In genomic region chr11:18122616-18123015, GRCm38 (mm10) we compare ENCODE assay signal across 19 mouse cellular contexts.
DNase-seq lines count a peak whose midpoint lies in the region; ATAC-seq and TF ChIP-seq lines count a peak whose summit lies in the region.
"Had no signal": no experiment of that assay in that cellular context is flagged by ENCODE, and none has a peak within 500 bp of the region (broad histone marks: within the 10 kb centered on the region; RNA-seq: fewer than 3 reads in every experiment).

No protein-coding gene starts in this region.

- H3K27me3 ChIP-seq in forebrain, embryonic 15.5 days = no peaks in the 10 kb centered on the region
- H3K27me3 ChIP-seq in forebrain, embryonic 11.5 days (ENCODE audit: control insufficient read depth, insufficient read depth, low read length) = no peaks in the 10 kb centered on the region
- H3K27me3 ChIP-seq: embryonic facial prominence, embryonic 13.5 days; forebrain, embryonic 12.5 days had no signal

- WGBS in forebrain, embryonic 15.5 days = 65% methylated on average over 2 of the region's 2 CpGs
- WGBS in forebrain, embryonic 11.5 days = 69% methylated on average over 2 of the region's 2 CpGs

- H3K4me1 ChIP-seq in forebrain, embryonic 15.5 days = peaks cover 3% of the 10 kb centered on the region; the same call in 1 of the 2 replicates
- no peaks in the 10 kb centered on the region for H3K4me1 ChIP-seq in forebrain, embryonic 11.5 days (replicated peaks; ENCODE audit: control insufficient read depth, insufficient read depth, low read length)
- peaks cover 0 to 2% of the 10 kb centered on the region in 2 experiments; a peak in 1 of 4 replicates for H3K4me1 ChIP-seq in ES-E14 (ENCODE audit: control insufficient read depth in 2 of 2, insufficient read depth in 2 of 2, low read length in 2 of 2, poor library complexity in 1 of 2)
- H3K4me1 ChIP-seq: embryonic facial prominence, embryonic 13.5 days; forebrain, embryonic 12.5 days had no signal

- H3K36me3 ChIP-seq in forebrain, embryonic 15.5 days = no peaks in the 10 kb centered on the region
- no peaks in the 10 kb centered on the region for H3K36me3 ChIP-seq in forebrain, embryonic 11.5 days (ENCODE audit: control insufficient read depth, insufficient read depth, low read length)
- H3K36me3 ChIP-seq in ES-E14 (ENCODE audit: control insufficient read depth, insufficient read depth, low read length, poor library complexity, severe bottlenecking) = no peaks in the 10 kb centered on the region
- H3K36me3 ChIP-seq: embryonic facial prominence, embryonic 13.5 days; forebrain, embryonic 12.5 days had no signal

- DNase-seq in forebrain, embryonic 11.5 days (ENCODE audit: low spot score) = no peak
- peak; percentile 79 for DNase-seq in ES-CJ7 (ENCODE audit: low read depth, low spot score)
- peak; percentile 61 for DNase-seq in ES-E14 (ENCODE audit: low read depth, low spot score)
- DNase-seq in WW6 (ENCODE audit: low read depth, low spot score) = peak; percentile 16
- DNase-seq in urinary bladder, postnatal 14 days (ENCODE audit: low spot score) = no peak
- no peak for DNase-seq in right cerebral cortex, postnatal 10 days (ENCODE audit: low spot score in 2 of 2)
- no peak for DNase-seq in adipocyte (ENCODE audit: low spot score)
- DNase-seq: adrenal gland, adult 2 months; adrenal gland, postnatal 10 days; adrenal gland, postnatal 25 days; cerebellum, adult 11-12 months; cerebellum, adult 2 months; cerebellum, adult 9-10 months; cerebellum, postnatal 25 days had no signal

- no peak overlapping the region for H3K4me2 ChIP-seq in forebrain, embryonic 15.5 days (replicated peaks)
- no peak overlapping the region for H3K4me2 ChIP-seq in forebrain, embryonic 11.5 days (ENCODE audit: low read depth, low read length, severe bottlenecking)
- H3K4me2 ChIP-seq: embryonic facial prominence, embryonic 13.5 days; forebrain, embryonic 12.5 days had no signal

- no peak overlapping the region for H3K9ac ChIP-seq in forebrain, embryonic 15.5 days (replicated peaks)
- H3K9ac ChIP-seq in forebrain, embryonic 11.5 days (ENCODE audit: low read length) = no peak overlapping the region
- no peak overlapping the region for H3K9ac ChIP-seq in ES-E14 (ENCODE audit: insufficient read depth, low read depth, low read length, poor library complexity, severe bottlenecking)
- H3K9ac ChIP-seq: embryonic facial prominence, embryonic 13.5 days; forebrain, embryonic 12.5 days; forebrain, postnatal 0 days had no signal

- peak; percentile 2; the same call in 1 of the 2 replicates for ATAC-seq in forebrain, embryonic 15.5 days (replicated peaks)
- ATAC-seq in forebrain, embryonic 11.5 days (replicated peaks; ENCODE audit: low FRiP score) = no peak
- ATAC-seq: activated CD4-positive, CD25-positive, alpha-beta regulatory T cell, adult 4 months had no signal

- in situ Hi-C loops in ES-E14 (cut with MboI; ENCODE audit: low sequenced_read_pairs in 2 of 2, unreplicated experiment in 2 of 2) = no loop called here

- no peak overlapping the region for H3K27ac ChIP-seq in forebrain, embryonic 15.5 days (replicated peaks)
- no peak overlapping the region for H3K27ac ChIP-seq in forebrain, embryonic 11.5 days (ENCODE audit: low read depth, low read length)
- no peak overlapping the region for H3K27ac ChIP-seq in ES-E14 (ENCODE audit: insufficient read depth, low read depth, low read length, poor library complexity, severe bottlenecking)
- H3K27ac ChIP-seq: embryonic facial prominence, embryonic 13.5 days; forebrain, embryonic 12.5 days had no signal

- H3K9me3 ChIP-seq in forebrain, embryonic 15.5 days = no peaks in the 10 kb centered on the region
- no peaks in the 10 kb centered on the region for H3K9me3 ChIP-seq in forebrain, embryonic 11.5 days (ENCODE audit: control insufficient read depth, low read length)
- no peaks in the 10 kb centered on the region for H3K9me3 ChIP-seq in ES-E14 (ENCODE audit: control insufficient read depth, insufficient read depth, low read depth, low read length)
- H3K9me3 ChIP-seq: embryonic facial prominence, embryonic 13.5 days; forebrain, embryonic 12.5 days had no signal

- no peak overlapping the region for H3K4me3 ChIP-seq in forebrain, embryonic 15.5 days
- no peak overlapping the region for H3K4me3 ChIP-seq in forebrain, embryonic 11.5 days (ENCODE audit: low read depth, low read length)
- H3K4me3 ChIP-seq in ES-E14 (ENCODE audit: insufficient read depth in 1 of 2, low read depth in 1 of 2, low read length in 2 of 2, poor library complexity in 1 of 2, severe bottlenecking in 1 of 2) = no peak overlapping the region
- H3K4me3 ChIP-seq: embryonic facial prominence, embryonic 13.5 days; forebrain, embryonic 12.5 days had no signal

TF ChIP-seq in ES-E14, 5 proteins besides CTCF, POLR2A, EP300 and RAD21:
- no peak for TF ChIP-seq ZC3H11A (IDR thresholded peaks at IDR 0.05; ENCODE audit: borderline replicate concordance, low read depth, low read length)
- no peak for TF ChIP-seq MAFK (IDR thresholded peaks at IDR 0.05; ENCODE audit: insufficient read depth, low read depth, low read length)
- TF ChIP-seq ZNF384 (IDR thresholded peaks at IDR 0.05; ENCODE audit: low read depth, low read length) = no peak
- TF ChIP-seq HCFC1 (IDR thresholded peaks at IDR 0.05; ENCODE audit: borderline replicate concordance, insufficient read depth, low read length) = no peak
- no peak for TF ChIP-seq CHD2 (IDR thresholded peaks at IDR 0.05; ENCODE audit: low read depth, low read length)

Comparison
In these comparisons a context has a peak if more than half of its experiments do, and no peak if none do; other contexts are left out.
1. DNase-seq: peak in ES-CJ7 (single experiment), ES-E14 (single experiment) and WW6 (single experiment); none in forebrain, embryonic 11.5 days (single experiment), urinary bladder, postnatal 14 days (single experiment), right cerebral cortex, postnatal 10 days (0 of 2) and adipocyte (single experiment).